Mouse (Mus musculus) embryo, embryonic 10 days (tissue): ENCODE measurements around the gene Mrpl48.

Source experiments
- DNase-seq: peaks from one replicate; pipeline ENCODE4 v3.0.0-alpha.2; 2015; ENCODE audit warnings: low spot score

The Mrpl48 gene

DNA sequence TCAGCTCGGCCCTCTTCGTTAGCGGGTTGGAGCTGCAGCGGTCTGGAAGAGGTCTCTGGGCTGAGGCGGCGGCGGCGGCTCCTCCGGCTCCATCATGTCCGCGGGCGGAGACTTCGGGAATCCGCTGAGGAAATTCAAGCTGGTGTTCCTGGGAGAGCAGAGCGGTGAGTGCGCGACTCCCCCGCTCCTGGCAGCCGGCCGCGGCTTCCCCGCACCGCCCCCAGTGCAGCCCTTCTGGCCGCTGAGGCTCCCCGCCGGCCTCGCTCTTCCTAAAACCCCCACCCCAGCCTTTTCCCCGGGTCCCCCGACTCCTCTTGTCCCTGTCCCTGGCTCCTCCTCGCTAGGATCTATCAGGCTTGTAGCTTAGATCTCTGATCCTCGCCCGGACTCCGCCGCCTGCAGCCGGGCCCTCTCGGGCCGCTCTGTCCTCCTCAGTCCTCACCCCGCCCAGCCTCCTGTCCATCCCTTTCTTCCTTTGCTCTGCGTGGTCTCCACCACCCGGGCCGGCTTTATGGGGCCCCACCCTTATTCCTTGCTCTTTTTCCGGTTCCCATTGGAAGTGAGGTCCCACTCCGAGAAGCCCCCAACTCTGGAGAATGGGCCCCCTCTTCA is at the start of gene Mrpl48:
TSS of gene Mrpl48 (minus strand) at position 172 of the 612 bp plus-strand sequence.
- peak; percentile 54 for DNase-seq

DNA sequence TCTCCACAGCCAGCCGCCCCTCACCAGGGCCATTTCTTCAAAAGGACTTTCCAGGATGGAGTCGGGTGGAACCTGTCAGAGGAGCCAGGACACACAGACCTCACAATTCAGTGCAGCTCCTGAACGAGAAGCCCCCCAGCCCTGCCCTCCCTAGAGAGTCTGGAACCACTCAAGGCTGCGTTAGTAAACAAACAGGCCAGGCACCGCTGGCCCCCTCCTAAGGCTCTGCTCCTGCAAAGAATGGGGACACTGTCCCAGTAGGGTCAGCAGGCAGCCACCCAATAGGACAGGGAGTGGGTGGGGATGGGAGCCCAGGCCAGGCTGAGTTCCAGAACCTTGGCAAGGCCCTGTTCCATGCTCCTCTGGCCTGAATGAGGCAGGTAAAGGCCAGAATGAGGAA is 48.6 kb upstream of the Mrpl48 start:
- DNase-seq, result no peak

DNA sequence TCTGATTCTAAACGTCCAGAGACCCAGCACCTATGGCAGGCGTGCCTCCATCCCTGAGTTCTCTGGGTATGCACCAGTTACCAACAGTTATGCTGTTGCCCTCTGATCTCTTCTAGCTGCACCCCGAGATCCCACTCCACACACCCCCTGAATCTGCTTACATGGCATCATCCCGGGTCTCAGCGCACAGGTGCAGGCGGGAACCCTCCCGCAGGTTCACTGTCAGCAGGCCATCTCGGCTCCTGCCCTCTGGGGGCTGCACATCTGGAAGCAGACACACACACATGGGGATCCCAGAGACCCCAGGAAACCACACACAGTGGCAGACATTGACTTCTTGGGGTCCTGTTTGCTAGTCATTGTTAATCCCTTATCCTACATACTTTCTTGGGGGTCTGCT is 46.3 kb upstream of the Mrpl48 start:
- DNase-seq, result no peak

GRCm38 (mm10) chr7:100653480-100654266 is 45.6 kb upstream of the Mrpl48 start:
- peak; percentile 74 for DNase-seq

DNA sequence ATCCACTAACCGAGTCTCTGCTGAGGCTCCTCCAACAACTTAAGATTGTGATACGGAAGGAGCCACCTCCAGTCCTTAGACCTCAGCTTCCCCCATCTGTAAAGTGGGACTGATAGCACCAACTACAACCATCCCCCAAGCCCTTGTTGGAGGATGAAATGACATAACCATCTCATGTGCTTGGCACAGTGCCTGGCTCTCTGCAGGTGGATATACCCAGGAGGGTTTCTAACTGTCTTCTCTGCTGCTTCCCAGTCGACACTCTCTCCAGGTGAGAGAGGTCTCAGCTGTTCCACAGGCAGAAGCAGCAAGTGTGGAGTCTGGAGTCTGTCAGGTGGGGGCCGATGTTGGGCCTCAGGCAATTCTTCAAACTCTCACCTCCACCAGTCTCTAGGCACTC is 42.9 kb upstream of the Mrpl48 start:
- no peak for DNase-seq

DNA sequence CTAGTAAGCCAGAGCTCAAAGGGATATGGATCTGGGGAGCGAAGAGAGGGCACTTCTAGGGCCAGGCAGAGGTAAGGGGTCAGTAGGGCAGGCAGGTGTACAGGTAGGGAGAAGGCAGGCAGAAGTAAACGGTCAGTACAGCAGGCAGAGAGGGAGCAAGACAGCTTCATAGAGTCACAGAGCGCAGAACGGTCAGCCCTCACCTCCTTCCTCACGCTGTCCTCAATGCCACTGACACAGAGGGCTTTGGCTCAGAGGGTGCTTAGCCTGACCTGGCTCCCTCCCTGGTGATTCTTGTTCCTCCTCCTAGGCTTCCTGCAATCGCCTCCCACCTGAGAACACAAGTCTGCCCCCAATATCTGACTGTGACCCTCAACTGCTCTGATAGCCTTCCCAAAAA is 42.3 kb upstream of the Mrpl48 start:
- no peak for DNase-seq

GRCm38 (mm10) chr7:100649826-100650225 is 41.7 kb upstream of the Mrpl48 start:
- DNase-seq, result no peak

DNA sequence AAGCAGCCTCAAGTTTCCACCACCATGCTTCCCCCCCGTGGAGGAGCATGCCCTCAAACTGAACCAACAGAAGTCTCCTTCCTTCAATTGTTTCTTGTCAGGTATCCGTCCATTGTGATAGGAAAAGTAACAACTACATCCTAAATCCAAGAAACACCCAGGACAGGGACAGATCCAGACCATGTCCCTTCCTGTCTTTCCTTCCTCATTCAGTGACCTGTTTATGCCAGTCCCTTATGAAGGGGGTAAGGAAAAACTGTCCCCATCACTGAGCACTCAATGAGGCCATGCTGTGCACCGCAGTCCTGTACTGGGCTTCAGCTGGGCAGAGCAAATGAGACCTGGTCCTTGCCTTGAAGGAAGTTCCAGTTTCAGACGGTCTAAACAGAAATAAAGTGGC is 41.0 kb upstream of the Mrpl48 start:
- no peak for DNase-seq

DNA sequence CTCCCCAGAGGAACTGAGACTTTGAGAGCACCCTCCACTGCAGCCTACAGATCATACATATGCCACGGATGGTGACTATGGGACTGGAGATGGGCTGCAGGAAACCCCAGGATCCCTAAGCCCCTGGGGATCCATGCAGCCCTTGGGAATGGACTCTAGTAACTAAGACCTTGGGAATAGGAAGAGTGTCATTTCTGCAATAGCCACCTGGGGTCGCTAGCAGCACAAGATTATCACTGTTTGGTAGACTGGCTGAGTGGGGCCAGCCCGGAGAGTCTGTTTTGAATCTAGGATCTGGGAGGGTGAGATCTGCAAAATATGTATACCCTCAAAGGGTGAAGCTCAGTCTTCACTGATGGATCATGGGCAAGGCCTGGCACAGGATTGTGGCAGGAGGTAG is 37.0 kb upstream of the Mrpl48 start:
- peak; percentile 82 for DNase-seq

DNA sequence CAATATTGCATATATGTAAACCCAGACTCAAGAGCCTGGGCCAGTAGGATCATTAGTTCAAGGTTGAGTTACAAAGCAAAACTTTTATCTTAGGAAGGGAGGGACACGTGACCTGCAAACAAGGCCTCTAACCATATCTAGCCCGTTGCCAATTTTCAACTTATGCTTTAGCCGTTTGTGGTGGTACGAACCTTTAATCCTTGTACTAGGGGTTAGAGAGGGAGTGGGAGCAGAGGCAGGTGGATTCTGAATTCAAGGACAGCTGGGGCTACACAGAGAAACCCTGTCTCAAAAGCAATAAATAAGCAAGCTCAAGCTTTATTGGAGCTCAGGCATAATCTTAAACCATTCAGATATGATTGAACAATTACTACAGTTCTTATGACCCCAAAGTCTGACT is 34.3 kb upstream of the Mrpl48 start:
- no peak for DNase-seq

DNA sequence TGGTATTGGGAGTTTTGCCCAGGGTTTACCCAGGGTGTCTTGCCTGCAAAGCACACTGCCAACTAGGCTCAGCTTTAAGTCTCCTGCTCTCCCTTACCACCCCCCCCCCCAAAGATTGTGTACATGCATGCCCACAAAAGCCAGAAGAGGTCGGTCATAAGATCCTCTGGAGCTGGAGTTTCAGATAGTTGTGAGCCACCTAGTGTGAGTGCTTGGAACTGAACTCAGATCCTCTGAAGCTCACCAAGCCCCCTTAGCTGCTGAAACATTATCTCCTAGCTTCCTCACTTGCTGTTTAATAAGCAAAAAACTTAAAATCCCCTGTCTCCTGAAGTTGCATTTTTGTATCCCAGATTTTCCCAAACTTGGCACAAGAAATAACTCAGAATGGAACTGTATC is 29.6 kb upstream of the Mrpl48 start:
- DNase-seq, result peak; percentile 64

DNA sequence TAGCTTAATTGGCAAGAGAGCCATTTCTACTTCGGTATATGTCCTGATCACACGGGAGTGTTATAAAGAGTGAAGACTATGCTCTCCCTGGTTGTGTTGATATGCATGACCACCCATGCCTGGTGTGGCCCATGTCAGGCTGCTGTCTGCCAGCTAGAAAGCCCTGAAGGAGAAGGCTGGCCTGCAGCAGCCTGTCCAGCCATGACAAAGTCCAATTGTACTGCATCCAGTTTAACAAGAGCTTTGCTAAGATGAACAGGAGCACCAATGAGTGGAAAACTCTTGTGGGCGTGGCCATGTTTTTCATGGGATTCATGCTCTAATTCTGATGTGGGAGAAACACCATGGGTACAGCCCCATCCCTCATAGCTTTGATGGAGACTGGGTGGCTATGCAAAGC is 16.4 kb upstream of the Mrpl48 start:
- DNase-seq, result no peak

DNA sequence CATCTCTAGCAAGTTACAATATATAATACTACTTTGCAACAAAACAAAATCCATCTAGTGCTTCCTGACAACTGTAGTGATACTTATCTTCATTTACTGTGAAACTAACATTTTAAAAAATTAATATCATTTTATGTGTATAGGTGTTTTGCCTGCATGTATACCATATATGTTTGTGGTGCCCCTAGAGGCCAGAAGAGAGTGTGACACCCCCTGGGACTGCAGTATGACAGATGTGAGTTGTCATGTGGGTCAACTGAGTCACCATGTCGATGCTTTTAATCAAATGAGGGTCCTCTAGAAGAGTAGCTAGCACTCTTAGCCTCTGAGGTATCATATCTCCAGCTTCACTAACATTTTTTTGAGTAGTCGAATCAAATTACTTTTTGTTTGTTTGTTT is 14.2 kb upstream of the Mrpl48 start:
- no peak for DNase-seq

GRCm38 (mm10) chr7:100616121-100616857 is 8.2 kb upstream of the Mrpl48 start:
- no peak for DNase-seq

DNA sequence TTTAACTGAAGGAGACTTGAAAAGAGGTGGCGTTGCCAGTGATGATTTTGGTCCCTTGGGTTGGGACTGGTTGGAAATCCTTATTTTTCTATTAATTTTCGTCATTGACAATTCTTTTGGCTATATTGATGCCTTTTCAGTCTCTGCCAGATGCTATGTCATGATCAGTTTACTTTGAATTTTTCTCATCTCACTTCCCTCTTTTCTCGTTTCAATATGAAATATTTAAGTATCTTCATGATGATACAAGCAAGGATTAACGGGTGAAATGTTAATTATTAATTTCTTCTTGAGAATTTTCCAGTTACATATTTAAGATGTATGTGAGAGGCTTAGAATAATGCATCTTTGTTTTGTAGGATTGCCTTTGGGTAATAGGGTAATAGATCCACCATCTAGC is 809 bp upstream of the Mrpl48 start:
- no peak for DNase-seq

DNA sequence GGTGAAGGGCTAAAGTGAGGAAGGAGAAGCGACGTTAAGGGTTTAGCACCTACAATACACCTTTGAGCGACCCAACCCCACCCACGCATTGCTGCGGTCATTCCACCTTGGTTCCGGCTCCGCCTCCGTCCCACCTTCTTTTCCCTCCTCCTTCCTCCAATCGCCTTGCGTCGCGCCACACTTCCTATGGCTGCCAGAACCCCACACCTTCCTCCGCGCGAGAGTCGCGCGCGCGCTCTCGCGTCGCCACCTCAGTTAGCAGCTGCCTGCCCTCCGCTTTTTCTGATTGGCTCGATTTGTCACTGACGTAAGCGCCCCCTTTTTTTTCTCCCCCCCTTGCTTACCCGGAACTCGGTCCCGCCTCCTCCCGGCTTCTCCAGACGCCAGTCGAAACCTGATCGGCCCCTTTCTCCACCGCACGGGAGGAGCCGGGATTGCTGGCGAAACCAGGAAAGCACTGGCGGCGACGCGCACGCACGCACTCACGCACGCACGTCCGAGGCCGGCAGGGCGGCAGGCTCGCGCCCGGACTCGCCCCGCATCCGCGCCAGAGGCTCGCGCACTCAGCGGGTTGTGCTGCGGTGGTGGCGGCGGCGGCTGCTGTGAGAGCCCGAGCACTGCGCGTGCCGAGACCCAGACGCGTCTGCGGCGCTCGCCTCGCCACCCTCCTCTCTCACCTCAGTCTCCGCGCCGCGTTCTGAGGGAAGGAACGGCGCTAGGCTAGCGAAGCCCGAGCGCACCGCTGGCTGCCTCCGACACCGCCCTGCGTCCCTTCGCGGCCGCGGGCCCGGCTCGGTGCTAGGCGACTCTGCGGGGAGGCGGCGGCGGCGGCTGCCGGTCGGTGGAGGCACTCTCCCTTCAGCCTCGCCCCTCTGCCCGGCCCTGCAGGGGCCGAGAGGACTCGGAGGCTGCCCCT is 629 bp downstream of the Mrpl48 start, which contains the start of gene Rab6a:
TSS of gene Rab6a (plus strand) at position 197 of the 916 bp plus-strand sequence.
- peak; percentile 99 for DNase-seq

DNA sequence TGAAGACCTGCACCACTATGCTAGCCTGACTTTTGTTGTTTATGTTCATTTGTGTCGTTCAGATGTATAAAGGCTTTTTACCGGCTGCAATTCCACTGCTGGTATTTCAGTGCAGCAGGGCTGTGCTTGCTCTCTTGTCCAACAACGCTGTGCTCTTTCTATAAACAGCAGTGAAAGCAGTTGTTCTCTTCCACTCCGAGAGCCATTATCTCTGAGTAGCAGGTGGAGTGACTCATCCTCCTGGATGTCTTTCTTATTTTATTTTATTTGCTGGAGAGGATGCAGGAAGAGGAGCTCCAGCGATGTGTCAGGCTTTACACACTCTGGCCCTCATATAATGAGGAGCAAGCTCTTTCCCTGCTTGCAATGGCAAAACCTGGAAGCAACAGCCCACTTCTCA is 7.9 kb downstream of the Mrpl48 start:
- no peak for DNase-seq

GRCm38 (mm10) chr7:100593349-100593748 is 14.8 kb downstream of the Mrpl48 start:
- DNase-seq, result no peak

- no peak for DNase-seq
Measured at GRCm38 (mm10) chr7:100591522-100591852, 16.6 kb downstream of the Mrpl48 start.

GRCm38 (mm10) chr7:100590845-100591521 is 17.1 kb downstream of the Mrpl48 start:
- peak; percentile 87 for DNase-seq

DNA sequence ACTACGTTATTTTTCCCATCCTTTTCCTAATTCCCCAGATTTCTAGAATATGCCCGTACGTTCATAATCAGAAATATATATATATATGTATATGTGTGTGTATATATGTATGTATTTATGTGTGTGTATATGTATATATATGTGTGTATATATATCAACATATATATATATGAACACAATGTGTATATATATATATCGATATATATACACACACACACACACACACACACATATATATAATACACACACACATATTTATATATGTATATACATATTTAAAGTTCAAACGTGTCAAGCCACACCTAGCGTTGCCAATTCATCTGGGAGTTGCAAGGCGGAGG is 17.6 kb downstream of the Mrpl48 start:
- DNase-seq, result no peak

- DNase-seq, result no peak
Measured at GRCm38 (mm10) chr7:100589816-100590215, 18.3 kb downstream of the Mrpl48 start.
